Mouse (Mus musculus) adrenal gland, postnatal 36 days (tissue): ENCODE results near the gene Clpsl2. TPM values are rescaled to one million over a fixed set of nuclear protein-coding genes. Genes with fewer than 3 reads are reported as not detected.
"Not testable (repeated sequence)": the region's sequence is repeated elsewhere in the genome, so short reads cannot be mapped to it uniquely, and the experiment has no call there.

Experiments
- DNase-seq, 2 experiments: peaks; one replicate each; pipeline ENCODE4 v3.0.0; 2021; ENCODE audit warnings: mixed read lengths in 1 of 2
- total RNA-seq, 2 experiments: library from RNA; stranded (reverse); gene quantifications; 2 replicates each; pipeline ENCODE4 v1.2.3; 2021

Clpsl2 gene
- total RNA-seq, 2 experiments from 2014 or later, result not detected

DNA sequence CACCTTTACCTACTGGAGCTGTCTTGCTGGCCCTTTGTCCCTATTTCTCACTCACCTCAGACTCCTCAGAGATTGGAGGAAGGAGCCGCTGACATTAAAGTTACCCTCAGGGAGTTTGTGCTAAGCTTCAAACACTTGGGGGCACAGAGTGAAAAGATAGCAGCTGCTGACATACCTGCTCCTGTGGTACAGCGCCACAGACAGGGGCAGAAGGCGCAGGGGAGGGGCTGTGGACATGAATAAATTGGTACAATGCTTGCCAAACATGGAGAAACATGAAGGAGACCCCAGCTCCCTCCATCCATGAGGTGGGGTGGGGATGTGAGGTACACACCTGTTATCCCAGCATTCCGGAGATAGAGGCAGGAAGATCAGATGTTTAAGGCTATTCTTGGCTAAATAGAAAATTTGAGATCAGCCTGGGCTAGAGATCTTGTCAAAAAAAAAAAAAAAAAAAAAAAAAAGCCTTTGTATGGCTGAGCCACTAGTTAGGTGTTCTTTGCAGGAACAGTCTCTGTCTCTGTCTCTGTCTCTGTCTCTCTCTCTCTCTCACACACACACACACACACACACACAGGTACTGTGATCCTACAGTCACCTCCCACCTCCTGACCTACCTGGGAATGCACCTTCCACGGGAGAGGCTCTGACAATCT is 28.0 kb upstream of the Clpsl2 start:
- no peak for DNase-seq

DNA sequence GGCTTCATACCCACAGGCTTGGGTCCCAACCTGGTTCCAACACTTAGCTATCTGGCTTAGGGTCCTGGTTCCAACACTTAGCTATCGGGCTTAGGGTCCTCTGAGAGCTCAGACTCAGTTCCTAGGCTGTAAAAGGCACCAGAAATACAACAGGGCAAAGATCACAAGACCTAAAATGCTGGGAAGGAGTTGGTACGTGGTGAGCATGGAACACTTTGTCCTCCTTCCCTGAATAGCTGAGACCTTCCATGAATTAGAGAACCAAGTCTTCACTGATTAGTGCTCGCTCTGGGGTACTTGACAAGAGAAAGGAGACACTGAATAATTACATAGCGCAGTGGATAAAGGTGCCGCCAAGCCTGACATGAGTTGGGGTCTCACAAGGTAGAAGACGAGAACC is 27.3 kb upstream of the Clpsl2 start:
- DNase-seq, result no peak

DNA sequence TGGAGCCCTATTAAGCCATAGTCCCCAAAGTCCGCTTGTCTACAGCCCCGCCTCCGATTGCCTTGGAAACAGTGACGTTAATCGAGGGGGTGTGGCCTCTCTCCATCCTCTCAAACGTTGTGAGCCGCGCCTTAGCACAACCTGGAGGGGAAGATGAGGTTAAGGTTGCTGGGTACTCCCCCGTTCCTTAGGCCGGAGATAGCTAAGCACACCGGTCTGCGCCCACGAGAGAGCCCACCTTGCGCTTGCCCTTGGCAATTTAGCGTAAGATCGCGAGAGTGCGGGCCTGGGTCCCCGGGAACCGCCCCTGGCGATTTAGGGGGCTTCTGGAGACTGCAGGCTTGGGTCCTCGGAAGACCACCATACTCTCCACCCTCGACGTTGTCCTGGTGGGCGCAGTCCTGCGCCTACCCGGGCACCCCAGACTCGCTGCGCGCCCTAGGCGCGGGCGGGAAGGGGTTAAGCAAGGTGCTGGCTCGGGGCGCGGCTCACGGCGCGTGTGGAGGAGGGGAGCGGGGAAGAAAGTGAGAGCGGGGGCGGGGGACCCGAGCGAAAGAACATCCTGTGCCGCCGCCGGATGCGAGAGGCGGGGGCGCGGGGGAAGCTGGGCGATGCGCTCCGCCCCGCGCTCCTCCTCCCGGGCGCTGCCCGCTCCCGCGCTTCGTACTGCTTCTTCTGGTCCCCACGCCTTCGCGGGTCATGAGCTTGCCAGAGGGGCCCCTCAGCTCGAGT is 26.4 kb upstream of the Clpsl2 start:
- peak; percentile 91 to 95 for DNase-seq

DNA sequence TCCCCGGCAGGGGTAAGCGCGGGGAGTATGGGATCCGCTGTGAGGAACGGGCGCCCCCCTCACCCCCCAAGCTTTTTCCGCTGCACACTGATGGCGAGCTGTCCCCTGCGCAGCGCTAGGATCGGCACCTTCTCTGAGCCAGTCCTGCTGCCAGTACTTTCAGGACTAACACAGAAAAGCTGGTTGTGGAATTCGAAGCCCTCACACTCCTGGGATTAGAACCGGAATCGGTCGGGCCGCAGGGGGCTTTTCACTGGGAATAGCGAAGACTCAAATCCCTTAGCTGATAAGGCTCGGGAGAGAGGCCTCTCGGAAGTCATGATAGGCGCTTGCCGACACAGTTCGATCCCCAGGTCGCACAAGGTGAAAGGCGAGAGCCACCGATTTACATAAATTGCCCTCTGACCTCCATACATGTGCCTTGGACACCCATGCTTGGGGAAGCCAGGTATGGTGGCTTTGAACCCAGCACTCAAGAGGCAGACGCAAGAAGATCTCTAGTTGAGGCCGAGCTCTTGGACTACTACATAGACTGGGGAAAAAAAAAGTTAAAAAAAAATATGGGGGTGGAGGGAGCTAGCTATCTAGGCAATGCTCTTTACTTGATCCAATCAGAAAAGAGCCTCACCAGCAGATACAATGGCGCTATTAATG is 25.7 kb upstream of the Clpsl2 start:
- no peak for DNase-seq

DNA sequence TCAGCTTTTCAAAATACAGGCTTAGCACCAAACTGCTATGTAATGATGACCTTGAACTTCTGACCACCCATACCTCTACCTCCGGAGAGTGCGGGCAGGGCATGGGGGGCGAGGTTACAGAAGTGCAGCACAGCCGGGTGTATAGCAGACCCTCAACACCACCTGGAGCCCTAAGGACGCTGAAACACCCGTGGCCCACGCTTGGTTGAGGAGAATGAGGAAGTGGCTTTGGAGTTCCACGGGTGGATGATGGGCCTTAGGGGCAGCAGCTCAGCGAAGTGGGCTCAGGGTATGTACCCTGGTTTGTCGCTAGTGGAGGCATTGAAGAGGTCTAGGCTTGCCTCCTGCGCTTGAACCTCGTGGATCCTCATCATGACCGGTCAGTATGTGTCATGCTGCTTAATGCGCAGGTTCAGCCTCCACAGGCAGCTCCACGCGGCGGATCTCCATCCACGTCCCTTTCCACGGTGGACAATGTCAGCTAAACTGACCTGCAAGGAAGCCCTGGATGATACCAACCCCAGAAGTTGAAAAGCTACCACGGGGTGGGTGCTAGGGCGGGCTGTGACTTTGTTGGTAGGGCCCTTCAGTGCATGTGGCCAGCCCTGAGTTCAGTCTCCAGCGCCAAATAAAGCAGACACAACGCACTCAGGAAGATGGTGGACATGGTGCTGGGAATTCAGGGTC is 25.1 kb upstream of the Clpsl2 start:
- DNase-seq, result no peak

DNA sequence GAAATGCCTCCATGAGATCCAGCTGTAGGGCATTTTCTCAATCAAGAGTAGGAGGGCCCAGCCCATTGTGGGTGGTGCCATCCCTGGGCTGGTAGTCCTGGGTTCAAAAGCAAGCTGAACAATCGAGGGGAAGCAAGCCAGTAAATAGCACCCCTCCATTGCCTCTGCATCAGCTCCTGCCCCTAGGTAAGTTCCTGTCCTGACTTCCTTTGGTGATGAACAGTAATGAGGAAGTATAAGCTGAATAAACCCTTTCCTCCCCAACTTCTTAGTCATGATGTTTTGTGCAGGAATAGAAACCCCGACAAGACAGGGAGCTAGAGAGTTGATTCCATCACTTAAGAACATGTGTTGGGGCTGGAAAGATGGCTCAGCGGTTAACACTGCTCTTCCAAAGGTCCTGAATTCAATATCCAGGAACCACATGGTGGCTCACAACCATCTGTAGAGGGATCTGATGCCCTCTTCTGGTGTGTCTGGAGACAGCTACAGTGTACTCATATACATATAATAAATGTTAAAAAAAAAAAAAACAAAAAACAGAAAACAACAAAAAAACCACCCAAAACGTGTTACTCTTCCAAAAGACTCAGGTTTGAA is 24.3 kb upstream of the Clpsl2 start:
- DNase-seq, result no peak

DNA sequence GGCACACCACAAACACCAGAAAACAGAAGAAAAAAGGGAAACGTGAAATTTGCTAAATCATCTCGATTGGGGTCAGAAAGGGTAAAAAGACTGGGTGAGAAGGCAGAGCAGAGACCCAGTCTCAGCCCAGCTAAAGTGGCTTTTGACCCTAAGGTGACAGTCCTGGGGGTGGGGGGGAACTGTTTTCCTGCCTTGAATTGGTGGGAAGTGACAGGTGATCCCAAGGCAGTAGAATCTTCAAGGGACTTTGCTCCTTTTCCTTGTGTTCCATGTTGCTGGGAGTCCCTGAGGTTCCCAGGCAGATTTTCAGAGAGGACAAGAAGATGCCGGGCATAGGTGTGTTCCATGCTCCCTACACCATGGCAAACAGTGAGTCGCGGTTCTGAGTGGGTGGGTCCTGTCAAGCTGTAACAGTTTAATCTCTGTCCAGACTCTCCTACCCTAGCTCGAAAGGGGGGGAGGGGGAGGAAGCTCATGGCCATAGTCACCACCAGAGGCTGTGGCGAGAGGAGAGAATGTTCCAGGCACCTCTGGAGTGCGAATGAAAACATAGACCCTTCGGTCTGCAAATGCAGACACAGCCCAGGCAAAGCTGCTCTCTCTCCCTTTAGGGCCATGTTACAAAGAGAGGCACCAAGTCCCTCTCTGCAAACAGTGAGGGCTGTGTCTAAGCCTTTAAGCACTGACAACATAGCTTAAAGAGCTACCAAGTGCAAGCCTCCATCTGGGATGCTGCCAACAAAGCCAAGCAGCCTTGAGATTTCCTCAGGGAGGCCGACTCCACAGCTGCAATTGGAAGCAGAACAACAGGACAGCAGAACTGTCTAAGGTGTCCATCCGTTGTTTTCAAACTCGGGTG is 21.8 kb upstream of the Clpsl2 start:
- DNase-seq, result peak; percentile 79 to 83

DNA sequence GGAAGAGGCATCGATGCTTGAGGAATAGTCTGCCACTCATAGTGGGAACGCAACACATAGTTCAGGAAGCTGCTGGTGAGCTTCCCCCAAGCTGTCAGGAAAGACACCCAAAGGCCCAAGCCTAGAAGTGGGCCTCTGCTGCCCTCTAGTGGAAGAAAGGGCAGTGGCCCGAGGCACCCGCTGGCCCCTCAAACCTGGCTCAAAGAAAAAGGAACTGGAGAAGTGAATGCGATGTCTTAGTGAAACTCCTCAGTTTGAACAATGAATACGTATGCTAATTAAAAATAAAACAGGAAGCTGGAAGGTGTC is 21.2 kb upstream of the Clpsl2 start:
- DNase-seq, result peak; percentile 86 to 90

DNA sequence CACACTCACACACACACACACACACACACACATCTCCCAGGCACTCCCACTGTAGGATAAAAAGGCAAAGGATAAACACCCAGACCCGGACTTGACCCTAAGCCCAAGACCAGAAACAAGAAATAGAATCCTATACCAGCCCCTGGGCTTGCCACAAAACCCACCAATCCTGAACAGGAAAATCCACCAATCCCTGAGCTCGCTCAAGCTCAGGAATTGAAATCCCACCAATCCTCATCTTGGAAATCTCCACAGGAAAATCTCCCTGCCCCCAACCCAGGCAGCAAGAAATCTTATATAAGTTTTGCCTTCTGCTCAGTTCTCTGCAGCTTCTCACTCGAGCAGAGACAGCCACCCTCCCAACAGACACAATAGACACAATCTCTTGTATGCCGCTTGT is 20.1 kb upstream of the Clpsl2 start:
- no peak for DNase-seq

DNA sequence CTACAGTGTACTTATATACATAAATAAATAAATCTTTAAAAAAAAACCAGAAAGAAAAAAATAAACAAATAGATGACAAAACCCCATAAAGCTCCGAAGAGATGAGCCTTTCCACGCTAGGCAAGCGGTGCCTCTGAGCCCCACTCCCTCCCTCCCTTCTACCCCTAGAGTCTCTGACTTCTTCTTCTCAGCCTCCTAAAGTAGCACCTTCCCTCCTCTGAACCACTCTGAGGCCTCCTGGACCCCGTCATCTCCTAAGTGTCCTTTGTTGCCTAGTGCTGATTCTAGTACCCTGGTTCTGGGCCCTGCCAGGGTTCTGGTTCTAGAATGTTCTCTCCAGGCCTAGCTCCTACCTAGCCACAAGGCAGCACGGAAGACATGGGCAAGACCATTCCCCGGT is 18.7 kb upstream of the Clpsl2 start, which contains the start of gene Armc12:
Gene Armc12 (plus strand): TSS at position 301 of the 400 bp plus-strand sequence.
- no peak for DNase-seq

DNA sequence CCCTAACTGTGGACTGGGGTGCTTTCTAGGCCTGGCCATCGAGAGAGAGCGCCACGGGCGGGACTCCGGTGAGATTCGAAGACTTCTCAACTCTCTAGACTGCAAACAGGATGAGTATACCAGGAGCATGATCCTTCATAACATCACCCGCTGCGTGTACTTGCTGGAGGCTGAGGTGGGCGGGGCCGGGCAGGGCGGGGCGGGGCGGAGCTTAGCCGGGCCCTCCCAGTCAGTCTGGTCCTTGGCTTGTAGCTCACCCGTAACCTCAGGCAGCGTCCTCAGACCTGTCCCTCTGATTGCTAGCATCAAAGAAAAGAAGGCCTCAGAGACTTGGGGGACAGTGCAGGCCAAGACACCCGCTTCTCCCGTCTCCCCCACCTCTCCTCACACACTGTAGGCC is 17.3 kb upstream of the Clpsl2 start:
- DNase-seq, result no peak

DNA sequence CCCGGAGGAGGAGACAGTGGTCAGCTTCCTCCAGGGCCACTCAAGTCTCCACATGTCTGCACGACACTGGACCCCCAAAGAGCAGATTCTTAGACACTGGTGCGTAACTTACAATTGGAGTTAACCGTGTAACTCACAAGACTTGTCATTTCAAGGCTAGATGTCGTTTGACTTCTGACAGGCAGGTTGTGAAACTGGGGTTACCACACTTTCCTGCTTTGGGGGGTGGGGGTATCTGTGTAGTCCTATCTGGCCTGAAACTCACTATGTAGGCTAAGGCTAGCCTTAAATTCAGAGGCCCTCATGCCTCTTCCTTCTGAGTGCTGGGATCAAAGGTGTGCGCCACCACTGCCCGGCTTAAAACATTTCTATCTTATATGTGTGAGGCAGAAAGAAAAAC is 16.7 kb upstream of the Clpsl2 start:
- no peak for DNase-seq

DNA sequence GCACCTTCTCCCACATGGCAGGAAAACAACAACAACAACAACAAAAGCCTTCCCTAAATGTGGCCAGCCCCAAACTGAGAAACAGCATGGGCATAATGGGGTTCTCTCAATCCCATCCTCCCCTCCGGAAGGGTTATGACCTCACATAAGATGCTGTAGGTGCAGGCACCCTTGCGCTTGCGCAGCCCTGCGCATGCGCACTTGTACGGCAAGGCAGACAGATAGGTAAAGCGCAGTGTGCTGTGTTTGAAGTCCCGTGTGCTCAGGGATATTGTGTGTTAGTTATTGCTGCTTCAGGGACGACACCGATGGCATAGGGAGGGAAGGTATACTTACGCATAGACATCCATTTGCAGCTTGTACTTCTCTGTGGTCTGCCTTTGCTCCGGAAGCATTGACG is 15.9 kb upstream of the Clpsl2 start:
- no peak for DNase-seq

DNA sequence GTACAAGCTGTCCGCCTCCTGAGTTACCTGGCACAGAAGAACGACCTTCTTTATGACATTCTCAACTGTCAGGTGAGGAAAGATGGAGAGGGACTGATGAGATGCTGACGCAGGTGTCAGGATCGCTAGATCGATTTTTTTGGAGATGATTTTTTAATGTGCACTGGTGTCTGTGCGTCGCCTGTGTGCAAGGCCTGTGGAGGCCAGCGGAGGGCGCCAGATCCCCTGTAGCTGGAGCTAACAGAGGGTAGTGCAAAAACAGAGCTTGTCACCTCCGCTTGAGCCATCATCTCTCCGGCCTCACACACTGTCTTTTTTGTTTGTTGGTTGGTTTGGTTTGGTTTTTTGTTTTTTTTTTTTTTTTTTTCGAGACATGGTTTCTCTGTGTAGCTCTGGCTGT is 11.3 kb upstream of the Clpsl2 start:
- no peak for DNase-seq

DNA sequence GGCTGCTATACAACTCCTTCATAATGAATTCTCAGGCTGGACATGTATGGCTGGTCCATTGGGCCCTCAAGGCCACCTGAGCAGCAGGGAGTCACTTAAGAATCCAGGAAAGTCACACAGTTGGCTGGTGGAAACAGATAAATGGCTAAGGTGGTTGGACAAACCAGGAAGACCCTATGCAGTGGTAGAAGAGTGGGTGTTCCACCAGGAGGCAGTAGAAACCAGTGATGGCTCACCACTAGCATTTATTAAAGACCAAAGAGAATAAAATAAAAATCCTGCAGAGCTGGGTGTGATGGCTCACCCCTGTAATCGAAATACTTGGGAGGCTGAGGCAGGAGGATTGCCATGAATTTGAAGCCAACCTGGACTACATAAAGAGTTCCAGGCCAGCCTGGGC is 2.3 kb upstream of the Clpsl2 start:
- DNase-seq, result peak; percentile 23 to 48

DNA sequence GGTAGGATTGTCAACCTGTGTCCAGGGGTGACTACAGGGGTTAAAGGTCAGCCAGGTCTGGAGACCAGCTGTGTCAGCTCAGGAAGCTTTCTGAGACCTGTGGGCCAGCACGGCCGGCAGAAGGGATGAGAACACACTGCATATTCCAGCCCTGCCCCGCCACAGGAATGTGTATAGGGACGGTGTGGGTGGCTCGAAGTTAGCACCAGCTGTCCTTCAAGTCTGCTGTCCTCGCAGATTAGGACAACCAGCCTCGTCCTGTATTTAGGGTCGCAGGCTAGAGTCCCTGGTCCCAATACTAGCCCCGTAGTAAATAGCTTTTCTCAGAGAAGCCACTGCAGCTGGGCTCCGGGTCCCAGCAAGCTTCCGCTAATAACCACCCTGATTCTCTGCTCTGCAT is 661 bp upstream of the Clpsl2 start:
- no peak for DNase-seq

DNA sequence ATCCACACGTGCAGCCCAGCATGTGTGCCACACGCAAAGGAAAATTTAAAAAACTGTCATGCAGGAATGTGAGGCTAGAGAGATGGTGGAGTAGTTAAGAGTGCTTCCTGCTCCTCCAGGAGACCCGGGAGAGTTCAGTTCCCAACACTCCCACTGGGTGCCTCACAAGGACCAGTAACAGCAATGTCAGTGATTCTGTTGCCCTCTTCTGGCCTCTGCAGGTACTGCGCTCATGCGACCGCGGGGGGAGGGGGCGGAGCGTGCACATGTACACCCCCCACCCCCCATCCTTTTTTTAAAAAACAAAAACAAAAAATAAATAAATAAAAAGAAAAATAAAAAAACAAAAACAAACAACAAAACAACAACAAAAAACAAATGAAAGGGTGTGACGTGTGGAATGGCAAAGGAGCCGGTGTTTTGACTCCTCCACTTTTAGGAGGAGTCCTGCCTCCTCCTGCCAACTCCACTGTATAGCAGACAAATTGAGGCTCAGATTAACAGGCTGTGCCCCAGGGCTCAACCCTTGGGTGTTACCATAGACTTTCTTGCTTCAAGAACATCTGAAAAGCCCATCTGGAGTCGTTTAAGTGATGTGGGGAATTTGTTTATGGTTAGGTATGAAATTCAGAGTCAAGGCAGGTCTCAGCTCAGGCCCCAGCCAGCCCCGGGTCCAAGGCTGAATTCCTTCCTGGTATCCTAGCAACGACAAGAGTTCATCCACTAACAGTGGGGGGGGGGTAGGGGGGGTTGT is 4.0 kb downstream of the Clpsl2 start:
- peak; percentile 69 to 77 for DNase-seq

DNA sequence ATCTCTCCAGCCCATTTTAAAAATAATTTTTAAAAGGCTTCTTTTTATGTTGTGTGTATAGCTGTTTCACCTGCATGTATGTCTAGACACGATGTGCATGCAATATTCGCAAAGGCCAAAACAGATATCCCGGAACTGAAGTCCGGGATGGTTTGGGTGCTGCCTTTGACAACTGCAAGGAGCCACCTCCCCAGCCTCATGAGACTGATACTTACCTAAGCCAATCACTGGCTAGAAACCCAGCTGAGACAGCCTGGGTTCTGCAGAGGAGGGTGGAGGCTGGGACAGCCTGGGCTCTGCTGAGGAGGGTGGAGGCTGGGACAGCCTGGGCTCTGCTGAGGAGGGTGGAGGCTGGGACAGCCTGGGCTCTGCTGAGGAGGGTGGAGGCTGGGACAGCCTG is 4.8 kb downstream of the Clpsl2 start:
- not testable (repeated sequence) for DNase-seq

DNA sequence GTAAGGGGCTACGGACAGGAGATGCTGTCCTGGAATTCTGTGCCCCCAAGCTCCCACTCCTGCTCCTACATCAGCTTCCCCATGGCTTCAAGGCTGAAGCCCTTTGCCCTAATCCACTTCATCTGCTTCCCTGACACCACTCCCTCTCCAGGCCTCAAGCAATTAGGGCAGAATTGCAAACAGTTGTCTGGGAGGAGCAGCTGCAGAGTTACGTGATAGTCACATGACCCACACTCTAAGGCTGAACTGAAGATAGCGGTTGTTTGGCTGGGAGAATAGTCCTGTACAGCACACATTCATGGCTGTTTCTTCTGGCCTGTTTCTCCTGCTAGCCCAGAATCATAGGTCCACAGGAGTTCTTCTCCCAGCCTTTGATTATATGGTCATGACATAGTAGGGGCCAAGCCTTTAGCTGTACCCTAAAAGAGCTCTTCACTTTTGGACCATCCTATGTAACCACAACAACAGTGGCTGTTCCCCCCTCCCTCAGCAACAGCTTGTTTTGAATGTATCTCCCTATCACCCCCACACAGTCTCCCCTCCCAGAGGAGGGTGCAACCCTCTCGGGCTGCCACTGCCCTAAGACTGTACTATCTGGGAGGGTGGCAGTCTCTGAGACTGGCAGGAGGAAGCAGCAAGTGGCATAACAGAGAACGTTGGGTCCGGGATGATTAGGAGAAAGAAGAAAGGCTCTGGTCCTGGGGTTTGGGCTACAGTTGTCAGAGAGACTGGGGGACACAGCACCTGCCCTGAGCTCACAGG is 7.6 kb downstream of the Clpsl2 start:
- DNase-seq, result no peak

DNA sequence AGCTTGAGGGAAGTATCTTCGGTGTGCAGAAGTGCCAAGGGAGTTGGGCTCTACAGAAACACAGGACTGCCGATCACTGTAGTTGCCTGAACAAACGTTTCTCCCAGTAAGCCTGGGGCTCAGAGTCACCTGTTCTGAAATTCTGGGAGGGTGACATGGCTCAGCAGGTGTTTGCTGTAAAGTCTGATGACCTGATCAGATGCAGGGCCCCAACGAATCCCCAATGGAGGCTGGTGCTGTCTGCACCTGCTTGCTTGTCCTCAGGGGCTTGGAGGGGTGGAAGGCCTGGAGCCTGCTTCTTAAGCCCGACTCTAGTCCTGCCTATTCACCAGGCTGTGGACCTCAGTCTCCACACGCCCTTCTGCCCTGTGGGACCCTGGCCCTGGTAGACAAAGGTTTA is 8.6 kb downstream of the Clpsl2 start:
- no peak for DNase-seq
